Mouse (Mus musculus) pancreas, adult 10 weeks (tissue): ENCODE results near the gene Tm9sf4. TPM values are rescaled to one million over a fixed set of nuclear protein-coding genes. Genes with fewer than 3 reads are reported as not detected.

Source experiments
- polyA plus RNA-seq: library from polyadenylated mRNA; stranded (reverse); fragments of 350-450 nt; fragmentation: Illumina TruSeq; extraction: RNeasy Lipid Tissue Mini Kit (QIAGEN cat#74804); gene quantifications from one replicate; pipeline ENCODE4 v1.2.3, GENCODE M21; 2015; ENCODE audit warnings: low read depth, low replicate concordance; ENCODE audit not compliant: insufficient read depth

Tm9sf4 gene
- 12.8 TPM for polyA plus RNA-seq

DNA sequence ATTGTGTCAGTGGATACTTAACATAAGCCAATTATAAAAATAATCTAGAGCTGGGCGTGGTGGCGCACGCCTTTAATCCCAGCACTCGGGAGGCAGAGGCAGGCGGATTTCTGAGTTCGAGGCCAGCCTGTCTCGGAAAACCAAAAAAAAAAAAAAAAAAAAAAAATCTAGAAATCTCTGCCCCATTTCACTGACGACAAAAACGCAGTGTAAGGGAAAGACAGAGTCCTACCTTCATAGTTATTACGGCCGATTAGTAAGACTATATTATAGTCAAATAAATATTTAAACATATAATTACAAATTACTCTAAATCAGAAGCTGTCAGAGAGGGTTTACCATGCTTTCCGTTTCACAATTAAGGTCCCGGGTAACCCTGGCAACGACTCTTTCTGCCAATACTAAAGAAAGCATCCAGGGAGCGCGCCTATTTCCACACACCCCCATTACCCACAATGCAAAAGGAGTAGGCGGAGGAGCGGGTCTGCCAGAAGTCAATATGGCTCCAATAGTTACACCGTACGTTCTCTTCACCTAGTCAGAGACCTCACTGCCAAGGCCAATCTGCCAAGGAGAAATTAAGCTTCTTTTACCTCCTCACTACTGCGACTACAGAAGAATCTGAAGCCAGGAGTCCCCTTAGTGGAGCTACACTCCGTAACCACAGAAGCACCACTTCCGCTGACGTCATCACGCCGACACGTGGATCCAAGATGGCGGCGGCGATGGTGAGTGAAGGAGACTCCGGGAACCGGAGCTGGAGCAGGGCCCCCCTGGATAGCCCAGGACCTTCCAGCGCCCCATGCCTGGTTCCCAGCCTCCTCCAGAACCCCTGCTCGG is at the start of gene Tm9sf4:
TSS of gene Tm9sf4 (plus strand) at position 460 of the 840 bp plus-strand sequence.

DNA sequence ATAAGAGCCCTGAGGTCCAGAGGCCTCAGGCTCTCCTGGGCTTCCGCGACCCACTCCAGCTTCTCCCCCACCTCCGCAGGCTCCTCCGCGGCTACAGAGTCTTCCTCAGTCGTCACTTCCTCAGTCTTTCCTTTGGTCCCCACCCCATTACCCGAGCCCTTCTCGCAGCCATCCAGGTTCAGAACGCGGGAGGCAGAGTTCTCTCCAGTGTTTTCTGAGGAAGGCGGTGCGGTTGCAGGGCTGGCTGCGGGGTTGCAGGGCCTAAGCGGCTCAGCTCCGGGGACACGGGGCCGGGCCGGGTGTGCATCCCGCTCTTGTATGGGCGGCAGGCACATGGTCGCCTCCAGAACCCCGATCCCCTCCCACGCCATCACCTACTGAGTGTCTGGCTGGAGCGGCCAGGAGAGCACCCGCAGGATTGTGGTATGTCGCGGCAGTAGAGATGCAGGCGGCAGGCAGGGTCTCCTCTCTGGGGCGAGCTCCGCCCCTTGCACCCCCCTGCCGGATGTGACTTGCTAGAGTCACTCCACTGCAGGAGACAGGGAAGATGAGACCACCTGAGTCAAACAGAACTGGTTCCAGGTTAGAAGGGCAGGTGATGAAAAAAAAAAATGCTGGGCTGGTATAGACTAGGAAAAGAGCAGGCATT is 64.0 kb downstream of the Tm9sf4 start, which contains the start of gene Tspyl3:
TSS of gene Tspyl3 (minus strand) at position 496 of the 649 bp plus-strand sequence.

DNA sequence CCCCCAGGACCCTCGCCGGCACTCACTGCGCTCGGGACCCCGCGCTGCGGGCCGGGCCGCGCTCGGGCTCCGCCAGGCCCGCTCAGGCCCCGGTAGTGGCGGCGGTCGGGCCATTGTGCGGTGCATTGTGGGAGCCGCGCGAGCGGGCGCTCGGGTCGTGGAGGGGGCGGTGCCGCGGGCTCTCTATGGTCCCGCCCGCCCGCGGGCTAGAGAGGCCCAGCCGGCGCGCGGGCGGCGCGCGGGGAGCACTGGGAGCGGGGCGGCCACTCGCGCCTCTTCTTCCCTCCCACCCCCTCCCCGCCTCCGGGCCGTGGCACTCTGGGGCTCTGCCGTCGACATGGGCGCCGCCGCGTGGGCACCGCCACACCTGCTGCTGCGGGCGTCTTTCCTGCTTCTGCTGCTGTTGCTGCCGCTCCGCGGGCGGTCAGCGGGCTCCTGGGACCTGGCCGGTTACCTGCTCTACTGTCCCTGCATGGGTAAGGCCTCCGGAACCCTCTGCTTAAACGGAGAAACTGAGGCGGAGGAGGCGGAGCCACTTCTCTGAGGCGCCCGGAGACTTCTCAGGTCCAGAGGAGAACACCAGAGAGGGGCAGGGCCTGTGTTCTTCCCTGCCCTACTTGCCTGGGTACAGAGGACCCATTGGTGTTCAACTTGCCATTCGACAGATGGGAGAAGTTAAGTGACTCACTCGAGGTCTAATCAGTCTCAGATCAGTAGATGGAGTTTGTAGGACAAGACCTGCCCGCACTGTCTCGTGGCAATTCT is 80.3 kb downstream of the Tm9sf4 start, which contains the start of the genes Plagl2 and Pofut1:
TSS of gene Plagl2 (minus strand) at position 177 of the 765 bp plus-strand sequence.
TSS of gene Pofut1 (plus strand) at position 284 of the 765 bp plus-strand sequence.

Other genes with a start within 250 kb of the Tm9sf4 start
- not detected for gene Mylk2, start 250.0 kb upstream of the Tm9sf4 start, polyA plus RNA-seq
- 4.8 TPM for gene Foxs1, start 228.1 kb upstream of the Tm9sf4 start, polyA plus RNA-seq
- gene Dusp15, start 209.6 kb upstream of the Tm9sf4 start, polyA plus RNA-seq, result not detected
- not detected for gene Ttll9, start 198.8 kb upstream of the Tm9sf4 start, polyA plus RNA-seq
- gene Pdrg1, start 145.9 kb upstream of the Tm9sf4 start, polyA plus RNA-seq, result 34.0 TPM
- not detected for gene Xkr7, start 129.5 kb upstream of the Tm9sf4 start, polyA plus RNA-seq
- gene Ccm2l, start 95.3 kb upstream of the Tm9sf4 start, polyA plus RNA-seq, result 17.8 TPM
- gene Hck, start 52.8 kb upstream of the Tm9sf4 start, polyA plus RNA-seq, result 1.0 TPM
- 0.52 TPM for gene Tspyl3, start 64.1 kb downstream of the Tm9sf4 start, polyA plus RNA-seq
- 1.6 TPM for gene Plagl2, start 80.1 kb downstream of the Tm9sf4 start, polyA plus RNA-seq
- 4.7 TPM for gene Pofut1, start 80.2 kb downstream of the Tm9sf4 start, polyA plus RNA-seq
- 2.8 TPM for gene Kif3b, start 130.1 kb downstream of the Tm9sf4 start, polyA plus RNA-seq
- 5.4 TPM for gene Asxl1, start 184.5 kb downstream of the Tm9sf4 start, polyA plus RNA-seq